Mouse (Mus musculus) NIH3T3 (cell line): ENCODE results near the gene Cdk4.
A peak's percentile ranks its signal among the peaks of the same experiment; 100 is the strongest.

Experiments
- DNase-seq: peaks from one replicate; pipeline ENCODE4 v3.0.0-alpha.2; 2012; ENCODE audit warnings: low read depth

Gene Cdk4

GRCm38 (mm10) chr10:127063239-127063872 lies at the start of gene Cdk4:
Cdk4 (plus strand) TSS chr10:127063534.
- DNase-seq: peak; percentile 99

DNA sequence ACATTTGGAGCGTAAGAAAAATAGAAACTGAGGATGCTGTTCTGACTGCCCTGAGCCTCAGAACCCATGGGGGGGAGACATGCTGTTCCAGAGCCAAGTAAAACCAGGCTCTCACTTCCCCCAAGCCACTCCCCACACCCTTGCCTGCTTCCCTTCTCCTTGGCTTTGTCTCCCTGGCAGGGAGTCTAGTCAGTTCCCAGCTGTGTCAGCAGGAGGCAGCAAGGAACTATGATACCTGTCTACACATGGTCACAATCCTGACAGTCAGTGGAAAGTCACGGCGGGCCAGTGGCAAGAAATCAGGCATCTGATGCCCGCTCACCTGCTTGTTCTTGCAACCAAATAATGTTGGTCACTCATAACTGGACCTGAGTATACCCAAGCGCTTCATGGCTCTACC lies 46.8 kb upstream of the Cdk4 start:
- peak; percentile 57 for DNase-seq

DNA sequence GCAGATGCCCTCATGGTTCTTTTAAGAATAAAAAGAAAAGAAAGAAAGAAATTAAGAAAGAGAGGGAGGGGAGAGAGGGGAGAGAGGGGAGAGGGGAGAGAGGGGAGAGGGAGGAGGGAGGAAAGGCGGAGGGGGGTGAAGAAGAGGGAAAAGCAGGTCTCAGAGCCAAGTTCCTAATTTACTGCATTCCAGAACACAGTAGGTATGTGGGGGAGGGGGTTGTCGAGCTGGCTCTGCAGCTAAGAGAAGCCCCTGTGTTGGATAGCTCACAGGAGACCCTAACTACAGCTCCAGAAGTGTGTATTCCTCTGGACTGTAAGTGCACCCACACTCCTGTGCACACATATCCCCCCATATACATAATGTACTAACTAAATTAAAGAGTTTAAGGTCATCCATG lies 46.3 kb upstream of the Cdk4 start:
- DNase-seq: no peak

DNA sequence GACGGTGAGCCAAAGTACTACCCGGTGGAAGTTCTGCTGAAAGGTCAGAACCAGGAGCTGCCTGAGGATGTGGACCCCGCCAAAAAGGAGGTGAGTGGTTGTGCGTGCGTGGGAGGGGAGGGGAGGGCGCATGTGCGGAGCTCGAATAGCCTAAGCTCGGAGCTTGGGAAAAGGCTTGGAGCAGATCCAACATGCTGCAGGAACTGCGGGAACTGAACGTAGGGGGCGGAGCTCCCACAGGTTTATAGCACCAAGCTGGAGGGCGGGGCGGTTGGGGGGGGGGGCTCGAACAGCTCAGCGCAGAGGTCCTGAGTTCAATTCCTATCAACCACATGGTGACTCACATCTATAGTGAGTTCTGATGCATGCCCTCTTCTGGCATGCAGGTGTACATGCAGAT lies 44.9 kb upstream of the Cdk4 start:
- no peak for DNase-seq

DNA sequence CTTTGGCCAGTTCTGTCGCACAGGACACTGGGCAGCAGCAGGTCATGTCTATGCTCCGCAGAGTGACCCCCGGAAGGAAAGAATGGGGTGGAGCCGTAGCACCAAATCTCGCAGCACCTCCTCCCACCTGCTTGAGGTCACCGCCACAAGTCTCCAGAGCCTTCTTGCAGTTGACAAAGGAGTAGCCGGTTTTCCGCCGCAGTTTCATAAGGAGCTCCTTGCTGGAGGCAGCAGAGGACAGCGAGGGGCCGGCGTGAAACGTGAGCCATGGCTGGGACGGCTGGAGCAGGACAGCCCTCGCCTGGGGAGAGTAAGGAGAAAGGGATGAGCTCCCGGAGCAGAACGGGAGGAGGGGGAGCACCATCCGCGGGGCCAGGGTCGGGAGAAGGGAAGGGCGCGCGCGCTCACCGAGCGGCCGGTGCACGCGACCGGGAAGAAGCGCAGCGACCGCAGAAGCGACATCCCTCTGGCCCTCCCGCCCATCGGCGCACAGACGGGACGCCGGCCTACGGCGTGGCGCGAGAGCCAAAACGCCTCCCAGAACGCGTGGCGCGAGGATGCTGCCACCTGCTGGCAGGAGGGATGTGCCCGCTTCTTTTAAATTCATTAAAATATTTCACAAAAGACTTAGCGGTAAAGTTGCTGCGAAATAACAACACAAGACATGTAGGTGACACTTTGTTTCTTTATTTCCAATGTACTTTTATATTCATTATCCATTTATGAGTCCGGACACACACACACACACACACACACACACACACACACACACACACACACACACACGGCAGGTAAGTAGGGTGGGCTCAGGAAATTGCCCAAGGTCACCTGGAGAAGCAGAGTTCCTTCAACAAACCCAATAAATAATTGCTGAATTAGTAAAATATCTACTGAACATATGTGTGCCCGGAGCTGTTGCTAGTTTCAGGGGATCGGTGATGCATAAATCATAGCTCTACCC lies 32.7 kb upstream of the Cdk4 start, which contains the start of gene Tsfm:
Tsfm (minus strand) TSS at position 505 of the 961 bp plus-strand sequence.
- peak; percentile 97 for DNase-seq

GRCm38 (mm10) chr10:127033301-127033741 lies 30.0 kb upstream of the Cdk4 start:
- DNase-seq: no peak

GRCm38 (mm10) chr10:127036273-127036672 lies 27.1 kb upstream of the Cdk4 start:
- no peak for DNase-seq

DNA sequence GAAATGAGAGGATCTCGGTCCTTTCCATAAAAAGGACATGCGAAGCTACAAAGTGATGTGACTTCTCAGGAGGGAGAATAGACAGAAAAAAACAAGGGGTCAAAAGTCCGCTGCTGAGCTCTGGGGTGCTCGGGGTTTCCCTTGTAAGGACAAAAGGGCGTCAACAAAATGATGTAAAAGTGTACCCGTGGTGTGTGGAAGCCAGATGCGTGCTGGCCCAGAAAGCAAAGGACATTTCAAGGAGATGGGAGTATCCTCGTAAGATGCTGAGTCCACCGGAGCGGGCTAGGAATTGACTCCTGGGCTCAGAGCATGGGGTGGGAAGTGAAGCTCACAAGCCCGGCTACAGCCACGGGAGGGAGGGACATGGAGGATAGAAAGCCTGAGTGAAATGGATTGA lies 25.7 kb upstream of the Cdk4 start:
- no peak for DNase-seq

GRCm38 (mm10) chr10:127040569-127041214 lies 22.6 kb upstream of the Cdk4 start:
- DNase-seq: peak; percentile 60

GRCm38 (mm10) chr10:127041274-127041766 lies 22.0 kb upstream of the Cdk4 start, which contains the start of the genes Mettl1 and Eef1akmt3:
Mettl1 (plus strand) TSS chr10:127041414.
Eef1akmt3 (minus strand) TSS chr10:127041513.
- peak; percentile 64 for DNase-seq

GRCm38 (mm10) chr10:127041774-127042338 lies 21.5 kb upstream of the Cdk4 start:
- DNase-seq: peak; percentile 96

DNA sequence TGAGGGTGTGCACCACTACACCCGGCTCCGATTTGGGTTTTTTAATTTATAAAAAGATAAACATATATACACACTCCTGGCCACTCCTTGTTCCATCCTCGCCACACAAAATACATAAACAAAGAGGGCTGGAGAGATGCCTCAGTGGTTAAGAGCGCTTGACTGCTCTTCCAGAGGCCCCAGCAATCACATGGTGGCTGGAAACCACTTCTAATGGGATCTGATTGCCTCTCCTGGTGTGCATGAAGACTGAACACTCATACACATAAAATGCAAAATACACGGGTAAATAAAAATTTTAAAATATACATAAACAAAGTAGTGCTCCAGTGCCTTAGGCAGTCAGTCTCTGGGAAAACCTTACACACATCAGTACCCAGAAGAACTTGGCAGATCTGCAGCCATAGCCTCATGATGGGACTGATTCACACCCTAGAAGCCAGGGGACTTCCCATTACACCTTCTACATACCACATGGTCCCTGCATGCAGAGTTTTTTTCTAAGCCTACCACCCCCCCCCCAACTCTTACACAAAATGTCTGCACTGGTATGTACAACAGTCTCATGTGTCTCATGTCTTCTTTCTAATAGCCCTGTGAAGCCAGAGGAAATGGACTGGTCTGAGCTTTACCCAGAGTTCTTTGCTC lies 20.7 kb upstream of the Cdk4 start:
- peak; percentile 71 for DNase-seq

DNA sequence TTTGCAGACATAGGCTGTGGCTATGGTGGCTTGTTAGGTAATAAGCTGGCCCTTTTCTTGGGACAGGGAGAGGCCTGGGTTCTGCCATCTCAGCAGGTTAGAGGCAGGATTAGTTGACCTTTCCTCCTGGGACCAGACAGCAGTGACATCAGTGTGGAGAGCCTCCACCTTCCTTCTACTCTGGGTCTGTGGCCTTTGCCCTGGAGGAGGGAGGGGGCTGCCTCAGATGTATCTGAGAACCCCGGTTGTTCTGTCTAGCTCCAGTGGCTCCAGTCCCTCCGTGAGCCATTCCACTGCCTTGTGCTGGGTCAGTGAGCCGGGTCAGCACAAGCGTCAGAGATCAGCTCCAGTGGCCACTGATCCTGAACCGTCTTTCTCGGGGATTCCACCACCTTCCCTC lies 20.1 kb upstream of the Cdk4 start:
- no peak for DNase-seq

DNA sequence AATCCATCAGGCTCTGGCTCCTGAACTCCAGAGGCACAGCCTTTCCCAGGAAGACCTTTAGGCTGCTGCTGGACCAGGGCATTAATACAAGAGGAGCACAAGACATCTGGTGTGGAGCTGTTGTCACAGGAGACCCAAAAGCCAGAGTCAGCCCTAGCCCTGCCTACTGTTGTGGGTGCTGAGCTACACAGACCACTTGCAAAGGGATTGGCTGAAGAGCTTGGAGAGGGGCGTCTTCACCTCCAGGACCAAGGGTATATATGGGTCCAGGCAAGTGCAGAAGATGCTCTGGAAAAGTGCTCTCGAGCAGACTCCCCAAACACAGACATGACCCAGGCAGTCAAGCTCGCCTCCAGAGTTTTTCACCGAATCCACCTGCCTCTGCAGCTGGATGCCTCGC lies 15.4 kb upstream of the Cdk4 start, which contains the start of gene Cyp27b1:
Cyp27b1 (plus strand) TSS at position 297 of the 400 bp plus-strand sequence.
- DNase-seq: no peak

DNA sequence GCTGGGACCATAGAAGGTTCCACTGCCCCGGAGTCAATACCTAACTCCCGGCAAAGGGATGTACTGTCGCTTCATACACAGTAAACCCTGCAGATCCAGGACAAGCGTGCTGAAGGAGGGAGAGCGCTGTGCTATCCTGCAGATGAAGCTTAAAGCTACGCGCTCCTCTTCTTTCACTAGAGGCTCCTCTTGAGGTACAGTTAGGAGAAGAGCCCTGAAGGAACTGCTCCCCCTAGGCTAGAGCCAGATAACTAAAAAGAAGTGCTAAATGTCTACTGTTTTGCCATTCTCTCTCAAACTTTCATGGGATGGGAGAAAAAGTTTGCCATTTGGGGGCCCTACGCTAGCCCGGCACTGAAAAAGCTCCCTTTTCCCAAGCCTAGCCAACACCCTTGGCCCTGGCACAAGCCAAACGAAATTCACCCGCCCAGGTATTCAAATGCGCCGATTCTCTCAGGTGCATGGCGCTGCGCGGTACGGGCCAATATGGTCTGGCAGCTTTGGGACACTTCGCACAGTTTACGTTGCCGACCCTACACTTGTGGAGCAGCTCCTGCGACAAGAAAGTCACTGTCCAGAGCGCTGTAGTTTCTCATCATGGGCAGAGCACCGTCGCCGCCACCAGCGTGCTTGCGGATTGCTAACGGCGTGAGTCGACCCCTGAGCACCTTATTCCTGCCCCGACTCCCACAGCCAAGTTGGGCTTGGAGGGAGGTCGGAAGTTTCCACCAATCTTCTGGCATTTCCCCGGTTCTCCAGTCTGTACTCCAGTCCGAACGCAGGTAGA lies 14.5 kb upstream of the Cdk4 start:
- DNase-seq: no peak

DNA sequence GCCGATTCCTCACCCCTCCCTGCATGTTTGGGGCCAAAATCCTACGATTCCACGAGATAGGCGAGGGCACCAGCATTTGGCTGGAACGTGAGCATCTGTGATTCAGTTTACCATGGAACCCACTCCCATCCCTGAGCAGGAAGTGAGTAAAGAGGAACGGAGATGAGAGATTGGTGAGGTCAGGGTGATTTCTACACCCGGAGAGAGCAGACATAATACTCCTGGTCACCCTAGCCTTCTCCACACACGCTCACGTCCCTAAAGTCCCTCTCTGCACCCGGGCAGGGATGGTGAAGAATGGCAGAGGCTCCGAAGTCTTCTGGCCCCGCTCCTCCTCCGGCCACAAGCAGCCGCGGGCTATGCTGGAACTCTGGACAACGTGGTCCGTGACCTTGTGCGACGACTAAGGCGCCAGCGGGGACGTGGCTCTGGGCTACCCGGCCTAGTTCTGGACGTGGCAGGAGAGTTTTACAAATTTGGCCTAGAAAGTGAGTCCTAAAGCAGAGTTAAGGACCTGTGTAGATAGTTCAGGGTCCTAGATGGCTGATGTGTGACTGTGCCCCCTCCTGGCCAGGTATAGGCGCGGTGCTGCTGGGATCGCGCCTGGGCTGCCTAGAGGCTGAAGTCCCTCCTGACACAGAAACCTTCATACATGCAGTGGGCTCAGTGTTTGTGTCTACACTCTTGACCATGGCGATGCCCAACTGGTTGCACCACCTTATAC lies 13.8 kb upstream of the Cdk4 start:
- no peak for DNase-seq

GRCm38 (mm10) chr10:127050119-127050474 lies 13.2 kb upstream of the Cdk4 start:
- DNase-seq: no peak

DNA sequence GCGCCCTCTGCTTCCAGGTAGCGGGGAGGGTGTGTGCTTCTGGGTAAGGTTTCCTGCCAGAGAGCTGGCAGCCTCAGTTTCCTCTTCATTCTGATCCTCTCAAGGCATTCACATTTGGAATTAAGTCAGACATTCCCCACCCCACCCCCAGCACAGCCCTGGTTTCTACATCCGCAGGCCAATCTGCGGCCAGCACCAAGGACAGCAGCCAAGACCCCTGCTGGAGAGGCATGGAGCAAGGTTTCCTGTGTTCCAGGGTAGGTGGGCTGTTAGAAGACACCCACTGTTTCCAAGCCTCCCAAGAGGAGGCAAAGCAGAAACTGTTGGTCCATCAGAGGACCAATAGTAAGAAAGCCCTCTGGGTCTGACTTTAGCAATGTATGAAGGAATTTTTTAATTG lies 8.7 kb upstream of the Cdk4 start:
- peak; percentile 25 for DNase-seq

DNA sequence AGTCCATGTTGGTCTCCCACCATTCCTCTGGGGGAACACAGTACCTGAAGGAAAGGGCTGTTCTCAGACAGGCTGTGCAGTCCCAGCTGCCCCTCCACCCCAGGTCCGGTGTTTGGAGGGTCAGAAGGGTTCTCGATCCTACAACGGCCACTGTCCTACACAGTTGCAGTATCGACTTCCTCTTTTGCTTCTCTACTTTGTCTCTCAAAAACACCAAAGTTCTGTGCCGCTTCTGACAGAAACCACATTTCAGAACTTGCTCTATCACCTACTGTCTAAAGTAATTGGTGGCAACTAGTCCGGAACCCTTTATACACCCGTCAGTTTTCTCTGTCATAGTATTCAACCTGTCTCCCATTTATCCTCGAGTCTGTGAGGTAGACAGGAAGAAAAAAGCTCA lies 7.9 kb upstream of the Cdk4 start:
- DNase-seq: no peak

GRCm38 (mm10) chr10:127056490-127056889 lies 6.8 kb upstream of the Cdk4 start:
- DNase-seq: no peak
